Mouse (Mus musculus): Measurements from ENCODE around the gene Chrnb4.

Gene Chrnb4

DNA sequence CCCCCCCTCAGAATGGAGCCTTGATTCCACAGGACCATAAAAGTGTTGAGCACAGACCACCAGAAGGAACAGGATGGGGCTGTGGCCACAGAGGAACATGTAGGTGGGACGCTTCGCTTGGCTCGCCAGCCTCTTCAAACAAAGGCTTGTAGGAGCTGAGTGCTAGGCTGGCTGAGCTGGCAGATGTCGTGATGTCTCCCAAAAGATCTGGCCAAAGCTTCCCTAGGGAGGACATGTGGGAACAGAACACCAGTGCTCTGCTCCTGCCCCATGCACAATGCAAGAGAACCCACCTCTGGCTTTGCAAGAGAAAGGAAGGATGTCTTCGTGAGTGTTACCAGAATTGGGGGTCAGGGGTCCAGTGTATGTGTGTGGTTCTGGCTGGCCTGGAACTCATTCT lies 25.3 kb downstream of the Chrnb4 start:
- DNase-seq (ENCODE audit: low read depth) = no peak

DNA sequence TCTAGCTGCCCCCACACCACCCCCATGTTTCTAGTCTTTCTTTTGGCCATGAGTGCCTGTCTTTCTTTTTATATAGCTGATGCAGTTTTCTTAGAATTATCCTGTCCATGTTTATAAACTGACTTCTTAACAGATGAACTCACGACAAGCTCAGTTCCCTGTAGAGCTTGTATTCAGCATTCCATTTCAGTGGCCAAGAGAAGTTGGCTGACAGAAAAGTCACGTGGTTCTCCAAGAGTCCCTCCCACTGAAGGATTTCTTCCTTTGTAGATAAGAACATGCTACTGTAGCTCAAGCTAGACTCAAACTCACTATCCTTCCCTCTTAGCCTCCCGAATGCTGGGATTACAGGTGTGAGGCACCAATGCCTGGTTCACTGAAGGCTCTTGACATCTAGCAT lies 31.7 kb downstream of the Chrnb4 start:
- no peak for DNase-seq (ENCODE audit: low read depth)

- DNase-seq (ENCODE audit: low read depth) = no peak
Measured at GRCm38 (mm10) chr9:55010588-55011350, 37.8 kb downstream of the Chrnb4 start.

DNA sequence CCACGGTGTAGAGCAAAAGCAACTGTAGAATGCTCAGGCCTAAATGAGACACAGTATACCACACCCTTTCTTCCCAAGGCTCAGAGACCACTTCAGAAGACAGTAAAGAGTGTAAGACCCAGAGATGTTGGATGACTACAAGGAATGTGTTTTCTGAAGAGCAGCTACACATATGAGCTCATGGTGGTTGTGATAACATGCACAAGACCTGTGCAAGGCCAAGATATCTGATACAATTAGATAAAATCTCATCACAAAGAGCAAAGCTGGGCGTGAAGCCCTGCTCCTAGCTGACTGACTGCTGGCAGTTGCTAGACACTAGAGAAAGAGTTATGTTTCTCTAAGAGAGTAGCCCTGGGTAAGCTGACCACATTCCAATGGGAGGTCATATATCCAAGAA lies 38.9 kb downstream of the Chrnb4 start:
- DNase-seq (ENCODE audit: low read depth) = no peak

- DNase-seq (ENCODE audit: low read depth) = no peak
Measured at GRCm38 (mm10) chr9:55003609-55004008, 45.0 kb downstream of the Chrnb4 start.

DNA sequence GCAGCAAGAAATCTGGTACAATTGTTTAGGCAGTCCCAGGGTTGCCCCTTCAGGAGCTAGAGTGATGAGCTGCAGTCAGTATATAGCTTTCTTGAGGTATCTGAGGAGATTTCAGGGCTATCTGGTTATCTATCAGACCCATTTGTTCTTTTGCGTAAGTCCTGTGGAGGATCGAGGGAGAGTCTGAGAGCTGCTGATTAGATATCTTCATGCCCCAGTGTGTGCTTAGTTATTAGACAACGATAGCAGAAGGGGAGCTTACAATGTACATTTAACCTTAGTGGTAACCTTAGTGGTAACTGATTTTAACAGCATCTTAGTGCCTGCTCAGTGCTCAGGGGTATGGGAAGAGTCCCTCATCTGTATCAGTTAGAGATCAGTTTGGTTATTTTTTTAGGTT lies 52.9 kb downstream of the Chrnb4 start:
- peak; percentile 21 for DNase-seq (ENCODE audit: low read depth)

- DNase-seq (ENCODE audit: low read depth) = no peak
Measured at GRCm38 (mm10) chr9:54994381-54994780, 54.2 kb downstream of the Chrnb4 start.

GRCm38 (mm10) chr9:54990362-54990761 lies 58.2 kb downstream of the Chrnb4 start:
- DNase-seq (ENCODE audit: low read depth) = no peak

GRCm38 (mm10) chr9:54982401-54982800 lies 66.2 kb downstream of the Chrnb4 start:
- no peak for DNase-seq (ENCODE audit: low read depth)

DNA sequence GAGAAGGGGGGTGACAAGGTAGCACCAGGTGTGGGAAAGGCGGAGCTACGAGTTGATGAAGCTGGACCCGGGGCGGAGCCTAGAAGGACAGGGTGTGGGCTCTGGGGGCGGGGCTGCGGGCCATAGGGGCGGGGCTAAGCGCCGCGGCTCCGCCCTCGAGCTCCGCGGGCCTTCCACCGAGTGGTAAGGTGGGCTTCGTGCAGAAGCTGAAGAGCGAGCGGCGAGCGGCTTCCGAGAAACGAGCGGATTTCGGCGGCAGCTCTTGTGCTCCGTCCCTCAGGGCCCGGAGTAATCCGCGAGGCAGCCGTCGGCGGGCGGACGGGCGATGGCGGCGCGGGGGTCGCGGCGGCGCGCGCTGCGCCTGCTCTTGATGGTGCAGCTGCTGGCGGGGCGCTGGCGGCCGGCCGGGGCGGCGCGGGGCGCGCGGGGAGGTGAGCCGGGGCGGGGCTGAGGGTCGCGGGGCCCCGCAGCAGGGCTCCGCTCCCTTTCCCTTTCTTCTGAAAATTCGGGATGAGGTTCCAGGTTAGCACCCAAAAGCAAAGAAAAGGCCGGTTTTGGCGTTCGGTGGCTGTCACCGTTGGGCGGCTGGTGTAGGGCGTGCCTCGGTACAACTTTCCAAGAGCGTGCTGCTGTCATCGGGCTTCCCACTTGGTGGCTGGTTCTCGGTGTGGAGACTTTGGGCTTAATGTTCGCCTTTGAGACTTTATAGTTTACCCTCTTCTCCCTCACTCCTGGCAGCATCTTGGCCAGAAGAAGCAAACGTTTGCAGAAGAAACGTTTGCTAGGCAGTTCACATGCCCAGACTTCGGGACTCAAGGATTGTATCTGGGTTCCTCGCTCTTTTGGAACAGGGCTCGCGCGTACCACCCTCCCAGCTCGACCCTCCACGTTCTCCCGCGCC lies 67.0 kb downstream of the Chrnb4 start:
- DNase-seq (ENCODE audit: low read depth) = no peak

DNA sequence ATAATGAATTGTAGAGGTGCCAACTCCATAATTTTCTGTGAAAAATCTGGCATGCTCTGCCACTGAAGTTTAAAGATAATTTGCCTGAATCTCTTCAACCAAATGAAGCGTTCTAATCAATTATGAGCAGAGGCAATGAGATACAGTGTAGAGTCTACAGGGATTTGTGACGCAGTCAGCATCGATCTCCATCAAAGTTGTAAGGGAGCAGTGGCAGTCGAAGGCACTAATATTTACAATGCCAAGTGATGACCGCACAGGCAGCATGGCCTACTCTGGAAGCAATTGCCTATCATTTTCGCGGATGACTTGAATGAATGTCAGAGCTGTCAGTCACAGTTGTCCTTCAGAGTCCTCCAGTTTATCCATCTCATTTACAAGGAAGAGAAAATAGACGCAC lies 67.9 kb downstream of the Chrnb4 start, which contains the start of gene Chrna5:
Chrna5 (plus strand) TSS at position 207 of the 400 bp plus-strand sequence.
- no peak for DNase-seq (ENCODE audit: low read depth)
